Mouse (Mus musculus) G1E-ER4 (cell line): ENCODE results near the gene Epb41l4b. TPM values are rescaled to one million over a fixed set of nuclear protein-coding genes. Genes with fewer than 3 reads are reported as not detected.

Source experiments
- GATA1 ChIP-seq: IDR thresholded peaks from one replicate; pipeline ENCODE4 v1.8.0; 2012; ENCODE audit warnings: low read length, inconsistent platforms
- polyA plus RNA-seq: library from polyadenylated mRNA; stranded (reverse); fragments of >175 nt; gene quantifications from 2 replicates; pipeline ENCODE4 v1.2.3, GENCODE M21; 2012

Epb41l4b gene
- polyA plus RNA-seq, 1 experiment = not detected

- TF ChIP-seq GATA1 = no peak
Measured at GRCm38 (mm10) chr4:57162789-57163722, 19.8 kb upstream of the Epb41l4b start.

GRCm38 (mm10) chr4:57160571-57160970 is 17.3 kb upstream of the Epb41l4b start:
- no peak for TF ChIP-seq GATA1

DNA sequence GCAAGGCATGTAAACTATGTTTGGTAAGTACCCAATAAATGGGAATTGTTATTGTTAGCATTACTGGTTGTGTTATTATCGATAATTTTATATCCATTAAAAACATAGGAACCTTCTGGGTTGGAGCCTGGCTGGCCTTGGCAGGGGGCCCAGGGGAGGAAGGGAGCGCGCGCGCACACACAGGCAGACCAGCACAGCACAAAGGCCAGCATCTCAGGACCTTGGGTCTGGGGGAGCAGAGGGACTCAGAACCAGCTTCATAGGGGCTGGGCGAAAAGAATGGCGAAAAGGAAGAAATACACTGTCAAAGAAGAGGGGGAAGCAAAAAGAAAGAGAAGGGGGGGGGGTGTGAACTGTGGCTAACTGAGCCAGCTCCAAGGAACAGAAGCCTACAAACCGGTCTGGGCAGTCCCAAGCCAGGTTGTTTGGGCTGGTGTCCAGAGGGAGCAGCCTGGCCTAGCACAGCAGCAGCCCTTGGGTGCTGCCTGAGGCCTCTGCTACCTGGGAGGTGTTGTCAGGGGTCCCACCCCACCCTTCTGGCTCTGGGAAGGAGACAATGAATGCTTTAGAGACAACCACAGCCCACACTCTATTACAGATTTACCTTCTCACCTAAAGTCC is 13.4 kb upstream of the Epb41l4b start:
- no peak for TF ChIP-seq GATA1

DNA sequence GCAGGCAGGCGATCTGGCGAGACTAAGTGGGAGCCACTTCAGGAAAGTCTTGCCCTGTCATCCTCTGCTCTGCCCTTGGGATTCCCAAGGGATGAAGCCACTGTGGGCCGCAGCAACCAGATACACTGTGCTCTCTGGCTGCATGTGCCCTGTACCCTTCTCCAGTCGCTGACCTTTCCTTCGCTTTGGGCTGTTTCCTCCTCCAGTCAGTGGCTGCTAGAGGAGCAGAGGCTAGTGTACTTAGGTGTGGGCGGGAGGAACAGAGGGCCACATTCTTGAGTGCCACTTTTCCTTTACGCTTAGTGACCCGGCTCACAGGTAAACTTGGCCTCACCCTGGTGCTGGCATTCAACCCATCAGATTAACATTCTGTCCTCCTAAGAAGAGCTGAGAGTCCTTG is 10.6 kb upstream of the Epb41l4b start:
- TF ChIP-seq GATA1 = no peak

- no peak for TF ChIP-seq GATA1
Measured at GRCm38 (mm10) chr4:57153068-57153835, 10.0 kb upstream of the Epb41l4b start.

GRCm38 (mm10) chr4:57148182-57148581 is 4.9 kb upstream of the Epb41l4b start:
- TF ChIP-seq GATA1 = no peak

DNA sequence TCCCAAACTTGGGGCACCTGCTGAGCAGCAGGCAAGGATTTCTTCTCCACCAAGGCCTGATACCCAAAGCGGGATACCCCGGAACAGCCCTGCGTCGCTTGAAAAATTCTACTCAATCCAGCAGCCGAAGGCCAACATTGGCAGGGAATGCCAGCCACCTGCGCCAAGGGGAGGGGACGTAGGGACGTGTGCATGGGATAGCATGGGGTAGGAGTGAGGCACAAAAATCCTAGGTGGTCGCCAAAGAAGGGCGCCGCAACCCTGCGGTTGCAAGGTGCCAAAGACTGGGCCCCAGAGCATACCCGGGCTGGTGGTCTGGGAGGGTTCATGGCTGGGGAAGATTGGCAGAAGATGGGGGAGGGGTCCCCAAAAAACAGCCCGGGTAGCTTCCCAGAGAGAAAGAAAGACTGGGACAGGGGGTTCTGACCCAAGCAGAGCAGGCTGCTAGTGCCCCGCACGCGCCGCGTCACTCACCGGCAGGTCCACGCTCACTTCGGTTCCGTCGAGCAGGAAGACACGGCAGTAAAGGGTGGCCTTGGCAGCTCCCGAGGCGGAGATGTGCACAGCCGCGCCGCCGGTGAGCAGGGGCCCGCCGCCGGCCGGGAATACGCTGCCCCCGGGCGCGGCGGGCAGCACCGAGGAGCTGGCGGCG is 737 bp downstream of the Epb41l4b start:
- no peak for TF ChIP-seq GATA1

DNA sequence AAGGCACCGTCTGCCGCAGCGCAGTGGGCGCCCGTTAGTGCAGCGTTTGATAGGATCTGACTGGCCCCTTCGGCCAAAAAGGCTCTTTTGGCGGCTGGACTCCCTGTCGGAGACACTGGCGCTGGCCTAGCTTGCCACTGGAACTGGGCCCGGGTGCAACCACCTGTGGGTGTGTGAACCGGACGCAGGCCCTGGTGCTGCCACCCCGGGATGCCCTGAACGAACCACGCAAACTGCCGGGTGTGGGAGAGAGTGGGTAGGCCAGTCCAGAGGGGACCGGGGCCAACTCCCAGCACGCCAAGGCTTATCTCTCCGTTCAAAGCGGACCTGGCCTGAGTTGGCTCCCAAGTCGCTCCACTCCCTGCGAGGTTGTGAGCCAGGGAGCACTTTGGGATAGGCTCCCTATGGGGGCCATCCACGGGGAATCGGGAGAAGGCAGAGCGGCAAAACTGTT is 1.3 kb downstream of the Epb41l4b start:
- TF ChIP-seq GATA1 = no peak

DNA sequence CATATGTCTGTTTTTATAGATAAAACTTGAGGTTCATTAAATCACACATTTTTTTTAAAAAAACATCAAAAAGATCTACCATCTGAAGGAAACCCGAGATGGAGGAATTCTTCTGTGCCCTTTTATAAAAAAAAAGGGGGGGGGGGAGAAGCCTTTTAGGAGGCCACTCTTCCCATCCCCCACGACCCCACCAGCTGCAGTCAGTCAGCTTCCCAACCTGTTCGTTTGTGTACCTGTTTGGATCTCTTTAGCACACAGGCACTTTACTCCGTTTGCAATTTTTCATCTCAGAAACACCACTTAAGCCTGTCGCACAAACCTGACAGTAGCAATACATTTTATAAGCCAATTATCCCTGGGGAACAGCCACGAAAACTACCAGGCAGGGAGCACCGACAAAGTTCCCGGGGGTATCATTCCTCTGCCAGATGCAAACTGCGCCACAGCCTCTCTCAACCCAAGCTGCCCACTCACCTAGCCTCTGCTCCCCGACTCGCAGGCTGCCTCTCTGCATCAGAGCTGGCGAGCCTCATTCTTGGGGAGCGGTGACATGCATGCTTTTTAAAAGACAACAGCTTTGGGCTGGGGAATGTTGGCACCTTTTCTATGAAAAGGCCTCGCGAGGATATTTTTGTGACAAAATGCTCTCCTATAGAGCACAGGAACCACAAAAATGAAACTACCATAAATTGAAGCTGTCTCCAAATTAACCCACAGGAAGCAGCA is 2.1 kb downstream of the Epb41l4b start:
- TF ChIP-seq GATA1 = no peak

GRCm38 (mm10) chr4:57140200-57140799 is 2.9 kb downstream of the Epb41l4b start:
- TF ChIP-seq GATA1 = no peak

DNA sequence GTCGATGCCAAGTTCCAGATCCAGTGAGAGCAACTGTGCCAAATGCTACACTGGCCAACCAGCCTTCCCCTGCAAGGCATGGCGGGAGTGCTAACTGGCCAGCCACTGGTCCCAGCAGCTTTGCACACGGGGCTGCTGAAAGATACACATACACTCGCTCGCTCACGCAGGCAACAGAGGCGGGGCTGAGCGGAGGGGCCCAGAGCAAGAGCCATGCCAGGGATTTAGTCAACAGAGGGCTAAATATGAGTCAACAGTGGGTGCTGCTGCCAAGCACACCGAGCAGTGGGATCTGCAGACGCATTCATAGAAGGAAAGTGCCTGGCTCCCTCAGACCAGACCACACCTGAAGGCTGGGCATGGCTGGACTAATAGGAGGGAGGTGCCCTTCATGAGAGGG is 3.8 kb downstream of the Epb41l4b start:
- TF ChIP-seq GATA1 = no peak

GRCm38 (mm10) chr4:57138093-57138440 is 5.2 kb downstream of the Epb41l4b start:
- no peak for TF ChIP-seq GATA1

DNA sequence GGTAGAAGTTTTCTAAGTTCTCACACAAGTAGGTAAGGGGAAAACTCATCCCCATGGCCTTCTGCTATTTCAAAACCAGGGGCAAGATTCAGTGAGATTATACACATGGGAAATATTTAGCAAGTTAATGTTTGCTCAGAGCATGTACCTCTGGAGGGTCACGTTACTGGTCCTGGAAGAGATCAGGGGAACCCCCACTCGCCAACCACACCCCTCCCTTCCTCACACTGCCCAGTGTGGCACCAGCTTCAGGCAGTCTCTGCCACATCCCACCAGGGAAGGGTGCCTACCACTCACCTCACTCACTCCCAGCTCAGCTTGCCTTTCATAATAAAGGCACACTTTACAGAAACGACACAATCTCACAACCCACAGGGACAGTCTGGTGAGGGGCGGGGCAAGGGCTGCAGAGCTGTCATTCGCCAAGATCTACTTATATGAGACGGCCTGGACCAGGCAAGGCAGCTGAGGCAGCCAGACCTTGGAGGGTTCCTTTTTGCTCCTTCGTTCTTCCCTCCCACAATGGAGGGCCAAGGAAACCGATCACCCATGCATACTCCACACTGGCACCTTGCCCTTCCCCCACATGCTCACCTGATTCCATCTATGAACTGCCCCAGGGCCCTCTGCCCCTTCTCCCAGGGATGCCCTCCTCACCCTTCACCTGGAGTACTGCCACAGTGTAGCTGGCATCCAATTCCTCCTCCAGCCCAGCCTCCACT is 5.7 kb downstream of the Epb41l4b start:
- no peak for TF ChIP-seq GATA1

DNA sequence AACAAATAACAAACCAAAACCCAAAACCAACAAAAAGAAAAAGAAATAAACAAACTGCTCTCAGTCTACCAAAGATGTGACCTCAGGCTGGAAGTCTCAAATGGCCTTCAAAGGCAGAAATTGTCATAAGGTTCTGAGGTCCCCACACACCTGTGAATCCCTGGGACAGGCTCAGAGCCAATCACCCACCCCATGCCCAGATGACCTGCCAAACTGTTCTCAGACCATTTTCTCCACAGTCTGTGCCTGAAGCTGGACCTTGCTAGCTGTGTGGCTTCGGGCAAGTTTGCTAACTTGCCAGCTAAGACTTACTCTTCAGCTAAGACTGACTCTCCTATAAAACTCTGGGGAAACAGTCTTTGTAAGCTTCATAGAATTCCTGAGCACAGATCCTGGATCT is 7.8 kb downstream of the Epb41l4b start:
- TF ChIP-seq GATA1 = no peak
